Mouse (Mus musculus): ENCODE measurements around the gene Ms4a4d.
"Not testable (repeated sequence)": the region's sequence is repeated elsewhere in the genome, so short reads cannot be mapped to it uniquely, and the experiment has no call there.

The Ms4a4d gene

GRCm38 (mm10) chr19:11536593-11536992 lies at the start of gene Ms4a4d:
TSS of gene Ms4a4d (plus strand) at chr19:11536801.
- DNase-seq (ENCODE audit: low read depth, low spot score): no peak

- DNase-seq (ENCODE audit: low read depth, low spot score): no peak
Observed at GRCm38 (mm10) chr19:11491406-11492189, 45.0 kb upstream of the Ms4a4d start.

GRCm38 (mm10) chr19:11492671-11493070 lies 43.9 kb upstream of the Ms4a4d start:
- no peak for DNase-seq (ENCODE audit: low read depth, low spot score)

GRCm38 (mm10) chr19:11494519-11494918 lies 42.1 kb upstream of the Ms4a4d start:
- no peak for DNase-seq (ENCODE audit: low read depth, low spot score)

- DNase-seq (ENCODE audit: low read depth, low spot score): no peak
Observed at GRCm38 (mm10) chr19:11496361-11496760, 40.2 kb upstream of the Ms4a4d start.

- DNase-seq (ENCODE audit: low read depth, low spot score): not testable (repeated sequence)
Observed at GRCm38 (mm10) chr19:11497300-11497699, 39.3 kb upstream of the Ms4a4d start.

GRCm38 (mm10) chr19:11500796-11501195 lies 35.8 kb upstream of the Ms4a4d start:
- no peak for DNase-seq (ENCODE audit: low read depth, low spot score)

- DNase-seq (ENCODE audit: low read depth, low spot score): no peak
Observed at GRCm38 (mm10) chr19:11501326-11501725, 35.3 kb upstream of the Ms4a4d start.

GRCm38 (mm10) chr19:11504857-11505256 lies 31.7 kb upstream of the Ms4a4d start:
- DNase-seq (ENCODE audit: low read depth, low spot score): no peak

GRCm38 (mm10) chr19:11513458-11513857 lies 23.1 kb upstream of the Ms4a4d start:
- no peak for DNase-seq (ENCODE audit: low read depth, low spot score)

- DNase-seq (ENCODE audit: low read depth, low spot score): no peak
Observed at GRCm38 (mm10) chr19:11516246-11516645, 20.4 kb upstream of the Ms4a4d start, which contains the start of gene Ms4a6b. TSS of gene Ms4a6b (plus strand) at chr19:11516512.

- DNase-seq (ENCODE audit: low read depth, low spot score): no peak
Observed at GRCm38 (mm10) chr19:11516845-11517244, 19.8 kb upstream of the Ms4a4d start.

GRCm38 (mm10) chr19:11517373-11517772 lies 19.2 kb upstream of the Ms4a4d start:
- DNase-seq (ENCODE audit: low read depth, low spot score): not testable (repeated sequence)

- not testable (repeated sequence) for DNase-seq (ENCODE audit: low read depth, low spot score)
Observed at GRCm38 (mm10) chr19:11518356-11518755, 18.2 kb upstream of the Ms4a4d start.

GRCm38 (mm10) chr19:11520146-11520545 lies 16.5 kb upstream of the Ms4a4d start:
- DNase-seq (ENCODE audit: low read depth, low spot score): no peak

GRCm38 (mm10) chr19:11533421-11533820 lies 3.2 kb upstream of the Ms4a4d start:
- DNase-seq (ENCODE audit: low read depth, low spot score): no peak

GRCm38 (mm10) chr19:11533888-11534445 lies 2.6 kb upstream of the Ms4a4d start:
- DNase-seq (ENCODE audit: low read depth, low spot score): no peak

- DNase-seq (ENCODE audit: low read depth, low spot score): no peak
Observed at GRCm38 (mm10) chr19:11537336-11537735, 735 bp downstream of the Ms4a4d start.

- not testable (repeated sequence) for DNase-seq (ENCODE audit: low read depth, low spot score)
Observed at GRCm38 (mm10) chr19:11540166-11540821, 3.7 kb downstream of the Ms4a4d start.

- DNase-seq (ENCODE audit: low read depth, low spot score): not testable (repeated sequence)
Observed at GRCm38 (mm10) chr19:11544383-11544782, 7.8 kb downstream of the Ms4a4d start.

GRCm38 (mm10) chr19:11547911-11548310 lies 11.3 kb downstream of the Ms4a4d start:
- DNase-seq (ENCODE audit: low read depth, low spot score): no peak

- DNase-seq (ENCODE audit: low read depth, low spot score): no peak
Observed at GRCm38 (mm10) chr19:11554726-11555125, 18.1 kb downstream of the Ms4a4d start.

GRCm38 (mm10) chr19:11559560-11559959 lies 23.0 kb downstream of the Ms4a4d start:
- not testable (repeated sequence) for DNase-seq (ENCODE audit: low read depth, low spot score)
